Comparison of ENCODE assay signal across 15 mouse cellular contexts in the genomic region with DNA sequence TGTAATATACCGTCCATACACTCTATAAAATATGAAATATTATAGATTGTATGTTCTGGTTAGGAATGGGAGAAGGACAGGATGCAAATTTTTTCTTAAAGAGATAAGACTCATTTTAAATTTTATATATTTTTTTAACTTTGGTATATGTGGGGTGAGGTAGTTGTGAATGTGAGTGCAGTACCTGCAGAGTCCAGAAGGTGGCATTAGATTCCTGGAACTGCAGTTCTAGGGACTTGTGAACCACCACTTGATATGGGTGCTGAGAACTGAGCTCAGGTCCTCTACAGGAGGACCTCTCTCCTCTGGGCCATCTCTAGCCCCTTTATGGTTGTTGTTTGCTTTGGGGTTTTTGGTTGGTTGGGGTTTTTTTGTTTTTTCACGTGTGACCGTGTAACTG. TPM values are rescaled to one million over a fixed set of nuclear protein-coding genes. Genes with fewer than 3 reads are reported as not detected.
DNase-seq lines count a peak whose midpoint lies in the region; ATAC-seq and TF ChIP-seq lines count a peak whose summit lies in the region.
"Had no signal": no experiment of that assay in that cellular context is flagged by ENCODE, and none has a peak within 500 bp of the region (broad histone marks: within the 10 kb centered on the region; RNA-seq: fewer than 3 reads in every experiment).

No protein-coding gene starts in this region.

- no peaks in the 10 kb centered on the region for H3K36me3 ChIP-seq in heart, adult 2 months (ENCODE audit: control insufficient read depth, insufficient read depth, low read length)
- no peaks in the 10 kb centered on the region for H3K36me3 ChIP-seq in midbrain, postnatal 0 days (ENCODE audit: insufficient read depth, low read length)
- peaks cover 5% of the 10 kb centered on the region; the same call in 1 of the 2 replicates for H3K36me3 ChIP-seq in midbrain, embryonic 15.5 days (replicated peaks)

- peak; percentile 62 for TF ChIP-seq CTCF in heart, adult 2 months (IDR thresholded peaks at IDR 0.05)
- peak; percentile 30; the same call in 1 of the 2 replicates for TF ChIP-seq CTCF in midbrain, postnatal 0 days (IDR thresholded peaks at IDR 0.05)

- H3K79me2 ChIP-seq in heart, adult 2 months (replicated peaks; ENCODE audit: control insufficient read depth, insufficient read depth, low read length), result no peaks in the 10 kb centered on the region

- H3K9me3 ChIP-seq in midbrain, postnatal 0 days (ENCODE audit: low read length), result no peaks in the 10 kb centered on the region
- H3K9me3 ChIP-seq in midbrain, embryonic 15.5 days, result no peaks in the 10 kb centered on the region
- H3K9me3 ChIP-seq: embryonic facial prominence, embryonic 13.5 days; heart, embryonic 13.5 days; limb, embryonic 15.5 days; neural tube, embryonic 12.5 days had no signal

- H3K27me3 ChIP-seq in heart, adult 2 months (ENCODE audit: control insufficient read depth, insufficient read depth, low read length), result no peaks in the 10 kb centered on the region
- no peaks in the 10 kb centered on the region for H3K27me3 ChIP-seq in midbrain, postnatal 0 days (ENCODE audit: insufficient read depth, low read length)
- H3K27me3 ChIP-seq in midbrain, embryonic 15.5 days (replicated peaks), result no peaks in the 10 kb centered on the region
- H3K27me3 ChIP-seq: embryonic facial prominence, embryonic 13.5 days; heart, embryonic 13.5 days; limb, embryonic 15.5 days; neural tube, embryonic 12.5 days had no signal

- 92% methylated on average over 3 of the region's 3 CpGs for WGBS in heart, adult 2 months
- 99% methylated on average over 3 of the region's 3 CpGs for WGBS in midbrain, postnatal 0 days
- 97% methylated on average over 3 of the region's 3 CpGs for WGBS in midbrain, embryonic 15.5 days

- no peak overlapping the region for H3K4me2 ChIP-seq in midbrain, postnatal 0 days (ENCODE audit: low read depth, low read length, poor library complexity, severe bottlenecking)
- no peak overlapping the region for H3K4me2 ChIP-seq in midbrain, embryonic 15.5 days
- H3K4me2 ChIP-seq: embryonic facial prominence, embryonic 13.5 days; heart, embryonic 13.5 days; limb, embryonic 15.5 days; neural tube, embryonic 12.5 days had no signal

- H3K27ac ChIP-seq in heart, adult 2 months, result no peak overlapping the region
- H3K27ac ChIP-seq in midbrain, postnatal 0 days (ENCODE audit: low read depth, low read length), result no peak overlapping the region
- no peak overlapping the region for H3K27ac ChIP-seq in midbrain, embryonic 15.5 days
- H3K27ac ChIP-seq: embryonic facial prominence, embryonic 13.5 days; heart, embryonic 13.5 days; limb, embryonic 15.5 days; neural tube, embryonic 12.5 days had no signal

- no peak for ATAC-seq in midbrain, postnatal 0 days (ENCODE audit: low FRiP score)
- no peak for ATAC-seq in midbrain, embryonic 15.5 days (replicated peaks)
- ATAC-seq: forebrain, embryonic 16.5 days had no signal

- no peak overlapping the region for H3K9ac ChIP-seq in heart, adult 2 months (ENCODE audit: low read depth, low read length)
- no peak overlapping the region for H3K9ac ChIP-seq in midbrain, postnatal 0 days (replicated peaks; ENCODE audit: low read length, poor library complexity, severe bottlenecking)
- no peak overlapping the region for H3K9ac ChIP-seq in midbrain, embryonic 15.5 days
- H3K9ac ChIP-seq: embryonic facial prominence, embryonic 13.5 days; heart, embryonic 13.5 days; limb, embryonic 15.5 days; neural tube, embryonic 12.5 days had no signal

- no peak for TF ChIP-seq POLR2A in heart, adult 2 months (IDR thresholded peaks at IDR 0.05; ENCODE audit: insufficient read depth, low read depth, low read length)

- H3K4me1 ChIP-seq in heart, adult 2 months (ENCODE audit: control insufficient read depth, insufficient read depth, low read length), result no peaks in the 10 kb centered on the region
- no peaks in the 10 kb centered on the region for H3K4me1 ChIP-seq in midbrain, postnatal 0 days (ENCODE audit: insufficient read depth, low read length)
- no peaks in the 10 kb centered on the region for H3K4me1 ChIP-seq in midbrain, embryonic 15.5 days
- H3K4me1 ChIP-seq: embryonic facial prominence, embryonic 13.5 days; heart, embryonic 13.5 days; limb, embryonic 15.5 days; neural tube, embryonic 12.5 days had no signal

- H3K4me3 ChIP-seq in heart, adult 2 months, result no peak overlapping the region
- H3K4me3 ChIP-seq in midbrain, postnatal 0 days (ENCODE audit: low read depth, low read length), result no peak overlapping the region
- no peak overlapping the region for H3K4me3 ChIP-seq in midbrain, embryonic 15.5 days
- H3K4me3 ChIP-seq: embryonic facial prominence, embryonic 13.5 days; heart, embryonic 13.5 days; limb, embryonic 15.5 days; neural tube, embryonic 12.5 days had no signal

- no peak for TF ChIP-seq EP300 in heart, adult 2 months (IDR thresholded peaks at IDR 0.05; ENCODE audit: insufficient read depth, low read depth, low read length)

- intact Hi-C loops in heart, adult 2 months (cut with DNase I), result loop anchor here (10.0 kb wide), 1 partner anchor 139 kb away; no protein-coding TSS in a partner anchor
- intact Hi-C loops in heart, postnatal 10 days (cut with DNase I), result no loop called here

- DNase-seq in heart, adult 2 months, result no peak
- no peak for DNase-seq in heart, postnatal 10 days
- DNase-seq in midbrain, postnatal 0 days (ENCODE audit: low spot score), result no peak
- DNase-seq in c-Kit-positive CD71-positive TER-119-negative erythroid progenitor cells, embryonic 14.5 days (ENCODE audit: low read depth), result peak; percentile 11
- peak; percentile 27 for DNase-seq in thymus, postnatal 25 days
- no peak for DNase-seq in left cerebral cortex, adult 18-20 months (ENCODE audit: low spot score in 2 of 2)
- no peak for DNase-seq in neural tube, embryonic 10.5 days (ENCODE audit: extremely low spot score, low spot score)
- DNase-seq: cerebellum, adult 8-10 months; layer of hippocampus, adult 9-11 months had no signal

RNA-seq across cellular contexts. Expression of a gene that starts 19.4 kb away (rescaled TPM):
- total RNA-seq in heart, adult 2 months (2021), result 10 to 100 TPM in 1 of 2 experiments, 1 to 10 TPM in 1; 6.6 to 10.3 TPM
- polyA plus RNA-seq in heart, adult 2 months (2012; rRNA removed), result 4.5 and 8.5 TPM in 2 replicates
- total RNA-seq in heart, postnatal 10 days (2021), result 10 to 100 TPM in 1 of 2 experiments, 1 to 10 TPM in 1; 8.9 to 10.4 TPM
- 11.5 and 16.3 TPM in 2 replicates for total RNA-seq in midbrain, postnatal 0 days (2014; rRNA removed)
- polyA plus RNA-seq in midbrain, postnatal 0 days (2015; fragmentation: Nextera tagmentation; extraction: Ambion mirVana), result 12.6 and 15.9 TPM in 2 replicates
- 21.7 and 22.3 TPM in 2 replicates for polyA plus RNA-seq in midbrain, embryonic 15.5 days (2015; fragmentation: Nextera tagmentation; extraction: Ambion mirVana)
- total RNA-seq in left cerebral cortex, adult 18-20 months (2021), result 1 to 10 TPM; 5.3 to 8.0 TPM

RNA-seq across cellular contexts. Expression of a gene that starts 19.4 kb away (rescaled TPM):
- total RNA-seq in heart, adult 2 months (2021), result under 1 TPM; 0.13 to 0.16 TPM
- 0.06 and 0.29 TPM in 2 replicates for polyA plus RNA-seq in heart, adult 2 months (2012; rRNA removed)
- 1 to 10 TPM; 4.0 to 4.8 TPM for total RNA-seq in heart, postnatal 10 days (2021)
- total RNA-seq in midbrain, postnatal 0 days (2014; rRNA removed), result 2.1 and 7.7 TPM in 2 replicates
- 0.83 and 1.0 TPM in 2 replicates for polyA plus RNA-seq in midbrain, postnatal 0 days (2015; fragmentation: Nextera tagmentation; extraction: Ambion mirVana)
- 1.8 and 2.3 TPM in 2 replicates for polyA plus RNA-seq in midbrain, embryonic 15.5 days (2015; fragmentation: Nextera tagmentation; extraction: Ambion mirVana)
- total RNA-seq in left cerebral cortex, adult 18-20 months (2021), result 1 to 10 TPM in 1 of 2 experiments, under 1 TPM in 1; 0.51 to 1.3 TPM

RNA-seq across cellular contexts. Expression of a gene that starts 34.7 kb away (rescaled TPM):
- 10 to 100 TPM; 26.5 to 34.3 TPM for total RNA-seq in heart, adult 2 months (2021)
- polyA plus RNA-seq in heart, adult 2 months (2012; rRNA removed), result 16.4 and 25.4 TPM in 2 replicates
- 10 to 100 TPM; 30.0 to 31.5 TPM for total RNA-seq in heart, postnatal 10 days (2021)
- total RNA-seq in midbrain, postnatal 0 days (2014; rRNA removed), result 15.1 and 18.5 TPM in 2 replicates
- 39.2 and 40.8 TPM in 2 replicates for polyA plus RNA-seq in midbrain, postnatal 0 days (2015; fragmentation: Nextera tagmentation; extraction: Ambion mirVana)
- 39.0 and 40.2 TPM in 2 replicates for polyA plus RNA-seq in midbrain, embryonic 15.5 days (2015; fragmentation: Nextera tagmentation; extraction: Ambion mirVana)
- total RNA-seq in left cerebral cortex, adult 18-20 months (2021), result 10 to 100 TPM; 20.9 to 23.8 TPM

Comparison
In these comparisons a context has a peak if more than half of its experiments do, and no peak if none do; other contexts are left out.
1. DNase-seq: peak in c-Kit-positive CD71-positive TER-119-negative erythroid progenitor cells, embryonic 14.5 days (single experiment) and thymus, postnatal 25 days (single experiment); none in heart, adult 2 months (0 of 2), heart, postnatal 10 days (0 of 2), midbrain, postnatal 0 days (single experiment), left cerebral cortex, adult 18-20 months (0 of 2) and neural tube, embryonic 10.5 days (single experiment).